Mouse (Mus musculus) erythroblast, embryonic 14.5 days (primary cell): ENCODE data around the gene C130032M10Rik.

Source experiments
- GATA1 ChIP-seq: IDR thresholded peaks from 2 replicates; pipeline ENCODE4 v1.6.1; 2012; ENCODE audit warnings: low read length, inconsistent platforms, mixed read lengths
- TAL1 ChIP-seq: IDR thresholded peaks from 3 replicates; pipeline ENCODE4 v1.6.1; 2012; ENCODE audit warnings: low read length, inconsistent platforms, mixed read lengths

- TF ChIP-seq GATA1 (no peak), TAL1 (no peak)
Observed at GRCm38 (mm10) chr9:114477019-114477418, 38.5 kb upstream of the C130032M10Rik start.
